Mouse (Mus musculus): Measurements from ENCODE around the gene Mef2d. TPM values are rescaled to one million over a fixed set of nuclear protein-coding genes. Genes with fewer than 3 reads are reported as not detected.

The Mef2d gene
- total RNA-seq, 2 experiments from 2014 or later: 50.5 to 97.4 TPM

- no peak for ATAC-seq (replicated peaks; ENCODE audit: low FRiP score, low TSS enrichment, poor library complexity, severe bottlenecking)
These were observed 6.2 kb downstream of the Mef2d start for GRCm38 (mm10) chr3:88148354-88148753.

DNA sequence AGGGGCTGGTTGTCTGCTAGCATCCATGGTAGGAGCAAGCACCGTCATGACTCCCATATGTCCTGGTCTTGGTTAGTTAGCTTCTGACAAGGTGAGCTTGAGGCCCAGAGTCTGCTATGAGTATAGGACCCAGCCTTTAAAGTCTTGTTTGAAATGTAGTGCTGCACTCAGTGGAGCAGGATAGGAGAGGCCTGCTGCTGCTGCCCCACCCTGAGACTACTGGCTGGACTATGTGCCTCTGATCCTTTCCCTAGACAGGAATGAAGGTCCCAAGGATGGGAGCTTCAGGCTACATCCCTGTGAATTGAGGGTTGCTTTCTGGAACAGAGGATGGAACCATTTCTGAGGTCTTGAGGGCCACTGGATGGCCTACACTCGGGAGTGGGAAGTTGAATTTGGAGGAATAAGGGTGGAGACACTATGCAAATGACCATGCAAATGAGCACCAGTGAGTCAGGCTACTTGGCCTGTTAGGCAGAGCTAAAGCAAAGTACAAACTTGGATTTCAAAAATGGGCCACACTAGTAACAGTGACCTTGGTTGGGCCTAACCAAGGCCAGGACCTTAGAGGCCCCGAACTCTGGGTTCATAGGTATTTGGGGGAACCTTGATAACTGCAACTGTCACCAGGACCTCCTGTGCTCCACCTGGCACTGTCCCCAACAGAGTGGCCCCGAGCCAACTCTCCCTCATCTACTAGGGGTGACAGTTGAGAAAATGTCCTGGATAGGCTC is 6.8 kb downstream of the Mef2d start:
- ATAC-seq (replicated peaks; ENCODE audit: low FRiP score, low TSS enrichment, poor library complexity, severe bottlenecking): peak; percentile 42

GRCm38 (mm10) chr3:88149510-88149974 is 7.4 kb downstream of the Mef2d start:
- no peak for ATAC-seq (replicated peaks; ENCODE audit: low FRiP score, low TSS enrichment, poor library complexity, severe bottlenecking)

- no peak for ATAC-seq (replicated peaks; ENCODE audit: low FRiP score, low TSS enrichment, poor library complexity, severe bottlenecking)
These were observed 8.2 kb downstream of the Mef2d start for GRCm38 (mm10) chr3:88150061-88150998.

- no peak for ATAC-seq (replicated peaks; ENCODE audit: low FRiP score, low TSS enrichment, poor library complexity, severe bottlenecking)
These were observed 8.8 kb downstream of the Mef2d start for GRCm38 (mm10) chr3:88150999-88151364.

DNA sequence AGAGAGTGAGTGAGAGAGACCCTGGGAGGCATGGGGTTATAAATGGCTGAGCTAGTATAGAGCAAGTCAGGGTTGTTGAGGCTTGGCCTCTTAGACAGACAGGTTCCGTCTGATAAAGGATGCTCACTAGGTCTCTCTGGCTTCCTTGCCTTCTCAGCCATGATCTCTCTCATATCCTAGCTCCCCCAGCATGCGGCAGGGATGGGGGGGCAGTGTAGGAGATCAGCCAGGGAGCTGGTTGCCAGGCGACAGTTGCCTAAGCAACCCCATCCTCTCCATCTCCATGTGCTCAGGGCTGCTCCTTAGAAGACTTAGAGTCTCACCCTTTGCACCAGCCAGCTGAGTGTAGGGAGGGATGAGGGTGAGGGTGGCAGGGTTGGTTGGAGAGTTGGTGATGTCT is 9.9 kb downstream of the Mef2d start:
- no peak for ATAC-seq (replicated peaks; ENCODE audit: low FRiP score, low TSS enrichment, poor library complexity, severe bottlenecking)

- no peak for ATAC-seq (replicated peaks; ENCODE audit: low FRiP score, low TSS enrichment, poor library complexity, severe bottlenecking)
These were observed 11.3 kb downstream of the Mef2d start for GRCm38 (mm10) chr3:88153290-88154011.

- no peak for ATAC-seq (replicated peaks; ENCODE audit: low FRiP score, low TSS enrichment, poor library complexity, severe bottlenecking)
These were observed 12.1 kb downstream of the Mef2d start for GRCm38 (mm10) chr3:88154236-88154635.

GRCm38 (mm10) chr3:88156817-88157216 is 14.6 kb downstream of the Mef2d start:
- ATAC-seq (replicated peaks; ENCODE audit: low FRiP score, low TSS enrichment, poor library complexity, severe bottlenecking): no peak

DNA sequence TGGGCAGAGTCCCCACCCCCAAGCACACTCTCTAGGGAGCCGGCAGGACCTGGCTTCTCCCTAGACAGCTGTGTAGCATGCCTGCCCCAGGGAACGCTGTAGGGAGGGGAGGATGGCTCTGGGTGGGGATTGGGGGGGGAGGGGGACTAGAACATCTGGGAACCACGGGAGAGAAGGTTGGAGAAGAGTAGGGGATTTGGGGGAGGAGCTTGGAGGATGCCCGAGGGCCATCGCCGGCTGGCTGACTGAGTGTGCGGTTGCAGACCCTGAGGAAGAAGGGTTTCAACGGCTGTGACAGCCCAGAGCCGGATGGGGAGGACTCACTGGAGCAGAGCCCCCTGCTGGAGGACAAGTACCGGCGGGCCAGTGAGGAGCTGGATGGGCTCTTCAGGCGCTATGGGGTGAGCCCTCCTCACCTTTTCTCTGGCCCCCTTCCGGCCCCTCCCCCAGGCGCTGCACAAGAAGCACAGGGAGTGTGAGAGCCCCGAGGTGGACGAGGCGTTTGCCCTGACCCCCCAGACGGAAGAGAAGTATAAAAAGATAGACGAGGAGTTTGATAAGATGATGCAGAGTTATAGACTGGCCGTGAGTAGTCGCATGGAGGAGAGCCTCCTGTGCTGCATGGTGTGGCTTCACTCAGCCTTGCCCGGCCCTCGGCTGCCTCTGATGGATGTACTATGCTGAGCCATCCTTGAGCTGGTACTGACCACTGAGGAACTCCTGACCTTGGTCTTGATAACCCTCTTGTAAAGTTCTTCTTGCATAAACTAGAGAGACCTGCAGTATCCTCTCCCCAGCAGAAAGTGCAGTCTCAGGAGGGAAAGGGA is 15.8 kb downstream of the Mef2d start:
- peak; percentile 54 for ATAC-seq (replicated peaks; ENCODE audit: low FRiP score, low TSS enrichment, poor library complexity, severe bottlenecking)

DNA sequence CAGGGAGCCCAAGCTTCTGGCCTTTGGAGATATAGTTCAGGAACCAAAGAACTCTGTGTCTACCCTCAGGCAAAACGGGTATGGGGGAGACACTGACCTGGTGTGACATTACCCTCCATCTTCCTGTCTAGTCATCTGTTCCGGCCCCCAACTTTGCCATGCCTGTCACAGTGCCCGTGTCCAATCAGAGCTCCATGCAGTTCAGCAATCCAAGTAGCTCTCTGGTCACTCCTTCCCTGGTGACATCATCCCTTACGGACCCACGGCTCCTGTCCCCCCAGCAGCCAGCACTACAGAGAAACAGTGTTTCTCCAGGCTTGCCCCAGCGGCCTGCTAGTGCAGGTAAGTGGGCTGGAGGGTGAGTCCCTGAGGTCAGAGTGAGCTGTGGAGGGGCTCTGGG is 16.8 kb downstream of the Mef2d start:
- ATAC-seq (replicated peaks; ENCODE audit: low FRiP score, low TSS enrichment, poor library complexity, severe bottlenecking): no peak

- ATAC-seq (replicated peaks; ENCODE audit: low FRiP score, low TSS enrichment, poor library complexity, severe bottlenecking): no peak
These were observed 18.7 kb downstream of the Mef2d start for GRCm38 (mm10) chr3:88160856-88161255.

- no peak for ATAC-seq (replicated peaks; ENCODE audit: low FRiP score, low TSS enrichment, poor library complexity, severe bottlenecking)
These were observed 20.1 kb downstream of the Mef2d start for GRCm38 (mm10) chr3:88162259-88162658.

DNA sequence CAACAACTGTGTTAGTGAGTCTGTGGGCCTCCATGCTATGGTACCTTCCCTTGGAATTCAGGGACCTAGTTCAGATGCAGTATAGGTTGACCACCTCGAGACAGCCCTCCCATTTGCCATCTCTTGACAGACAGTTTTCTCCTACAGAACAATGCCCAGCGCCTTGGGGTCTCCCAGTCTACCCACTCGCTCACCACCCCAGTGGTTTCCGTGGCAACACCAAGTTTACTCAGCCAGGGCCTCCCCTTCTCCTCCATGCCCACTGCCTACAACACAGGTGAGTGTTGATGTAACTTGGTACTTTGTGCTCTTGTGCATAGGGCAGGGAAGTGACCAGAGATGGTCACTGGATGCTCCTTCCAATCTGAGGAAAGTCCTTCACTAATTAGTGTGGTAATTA is 20.6 kb downstream of the Mef2d start:
- ATAC-seq (replicated peaks; ENCODE audit: low FRiP score, low TSS enrichment, poor library complexity, severe bottlenecking): no peak

DNA sequence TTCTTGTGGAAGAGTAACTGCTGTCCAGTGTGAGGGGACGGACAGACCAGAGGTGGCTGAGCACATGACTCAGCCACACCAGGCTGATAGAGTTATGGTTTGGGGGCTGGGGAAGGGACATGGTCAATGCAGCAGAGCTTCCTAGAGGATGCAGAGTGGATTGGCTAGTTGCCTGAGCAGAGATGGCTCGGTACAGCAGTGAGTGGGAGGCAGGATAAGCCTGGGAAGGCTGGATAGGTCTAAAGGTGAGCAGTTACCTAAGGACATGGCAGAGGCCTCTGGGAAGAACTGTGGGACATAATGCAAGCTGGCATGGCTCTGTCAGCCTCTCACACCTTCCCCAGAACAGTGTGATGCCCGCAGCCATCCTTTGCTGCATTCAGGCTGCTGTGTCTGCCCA is 21.7 kb downstream of the Mef2d start:
- no peak for ATAC-seq (replicated peaks; ENCODE audit: low FRiP score, low TSS enrichment, poor library complexity, severe bottlenecking)

GRCm38 (mm10) chr3:88164263-88164662 is 22.1 kb downstream of the Mef2d start:
- ATAC-seq (replicated peaks; ENCODE audit: low FRiP score, low TSS enrichment, poor library complexity, severe bottlenecking): no peak

DNA sequence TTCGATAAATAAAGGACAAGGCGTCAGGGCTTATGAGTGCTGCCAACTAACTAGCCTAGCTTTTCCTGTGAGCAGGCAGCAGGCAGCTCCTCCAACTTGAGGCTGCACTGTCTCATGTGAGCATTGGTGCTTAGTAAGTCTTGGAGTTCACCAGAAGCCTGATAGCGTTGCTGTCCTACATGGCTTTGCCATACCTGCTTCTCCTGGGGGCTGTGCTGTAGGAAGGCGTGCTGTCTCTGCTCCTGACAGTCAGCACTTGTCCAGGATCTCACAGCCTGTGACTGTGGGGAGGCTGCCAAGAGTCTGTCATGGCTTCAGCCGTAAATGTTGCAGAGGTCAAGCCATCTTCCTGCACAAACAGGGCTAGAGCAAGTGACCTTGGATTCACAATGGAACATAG is 23.9 kb downstream of the Mef2d start:
- no peak for ATAC-seq (replicated peaks; ENCODE audit: low FRiP score, low TSS enrichment, poor library complexity, severe bottlenecking)

DNA sequence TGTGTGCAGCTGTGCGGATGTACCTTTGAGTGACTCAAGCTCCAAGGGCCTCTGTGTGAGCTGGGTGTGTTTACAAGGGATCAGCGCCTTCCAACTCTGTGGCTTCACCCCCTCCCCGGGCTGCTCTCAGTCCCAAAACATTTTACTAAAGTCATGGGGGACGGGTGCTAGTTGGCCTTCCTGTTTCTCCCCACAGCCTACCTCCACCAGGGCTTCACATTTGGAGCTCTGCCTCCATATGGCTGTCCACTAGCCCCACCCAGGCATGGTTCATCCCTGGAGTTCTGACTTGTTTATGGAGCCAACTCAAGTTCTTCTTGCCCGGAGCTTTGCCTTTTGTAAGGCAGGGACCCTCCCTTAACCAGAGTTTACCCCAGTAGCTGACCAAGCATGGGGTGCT is 28.2 kb downstream of the Mef2d start:
- no peak for ATAC-seq (replicated peaks; ENCODE audit: low FRiP score, low TSS enrichment, poor library complexity, severe bottlenecking)

GRCm38 (mm10) chr3:88172440-88172839 is 30.3 kb downstream of the Mef2d start:
- no peak for ATAC-seq (replicated peaks; ENCODE audit: low FRiP score, low TSS enrichment, poor library complexity, severe bottlenecking)
